Mouse (Mus musculus) spleen, postnatal 36 days (tissue): ENCODE measurements at regions not wholly inside any gene's neighbourhood (a gene's known extent, or its start where the extent isn't known, plus 50 kb on each side); places are given as distances from the start of the nearest gene placed in this dataset.

Experiments
- DNase-seq, 2 experiments: peaks; one replicate each; pipeline ENCODE4 v3.0.0; 2022; ENCODE audit warnings: low spot score in 2 of 2, mixed read lengths in 1 of 2

- no peak for DNase-seq
Observed at GRCm38 (mm10) chr2:51238131-51238931, 89.4 kb upstream of the Rnd3 start.

- no peak for DNase-seq
Observed at GRCm38 (mm10) chr2:51237451-51237850, 88.5 kb upstream of the Rnd3 start.

- DNase-seq = no peak
Observed at GRCm38 (mm10) chr2:51236852-51237251, 87.9 kb upstream of the Rnd3 start.

- no peak for DNase-seq
Observed at GRCm38 (mm10) chr2:51234427-51234826, 85.5 kb upstream of the Rnd3 start.

DNA sequence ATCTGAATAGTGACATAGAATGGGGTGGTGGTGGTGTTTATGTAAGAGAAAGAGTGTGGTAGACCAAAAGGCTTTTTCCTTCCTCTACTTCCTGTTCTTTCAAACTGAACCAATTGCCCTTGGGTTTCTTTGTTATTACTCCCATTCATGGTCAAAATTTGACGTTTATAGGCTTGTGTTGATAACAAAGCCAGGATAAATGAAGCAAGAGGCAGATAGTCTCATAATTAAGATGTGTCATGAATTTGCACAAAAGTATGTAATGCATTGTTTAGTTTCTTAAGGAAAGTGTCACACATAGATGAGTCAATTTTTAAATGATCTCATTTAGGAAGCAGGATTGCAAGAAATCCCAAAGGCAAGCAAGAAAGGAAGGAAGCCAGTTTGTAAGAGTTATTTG, 73.9 kb upstream of the Rnd3 start:
- DNase-seq = no peak

GRCm38 (mm10) chr2:51219714-51220113, 70.8 kb upstream of the Rnd3 start:
- no peak for DNase-seq

DNA sequence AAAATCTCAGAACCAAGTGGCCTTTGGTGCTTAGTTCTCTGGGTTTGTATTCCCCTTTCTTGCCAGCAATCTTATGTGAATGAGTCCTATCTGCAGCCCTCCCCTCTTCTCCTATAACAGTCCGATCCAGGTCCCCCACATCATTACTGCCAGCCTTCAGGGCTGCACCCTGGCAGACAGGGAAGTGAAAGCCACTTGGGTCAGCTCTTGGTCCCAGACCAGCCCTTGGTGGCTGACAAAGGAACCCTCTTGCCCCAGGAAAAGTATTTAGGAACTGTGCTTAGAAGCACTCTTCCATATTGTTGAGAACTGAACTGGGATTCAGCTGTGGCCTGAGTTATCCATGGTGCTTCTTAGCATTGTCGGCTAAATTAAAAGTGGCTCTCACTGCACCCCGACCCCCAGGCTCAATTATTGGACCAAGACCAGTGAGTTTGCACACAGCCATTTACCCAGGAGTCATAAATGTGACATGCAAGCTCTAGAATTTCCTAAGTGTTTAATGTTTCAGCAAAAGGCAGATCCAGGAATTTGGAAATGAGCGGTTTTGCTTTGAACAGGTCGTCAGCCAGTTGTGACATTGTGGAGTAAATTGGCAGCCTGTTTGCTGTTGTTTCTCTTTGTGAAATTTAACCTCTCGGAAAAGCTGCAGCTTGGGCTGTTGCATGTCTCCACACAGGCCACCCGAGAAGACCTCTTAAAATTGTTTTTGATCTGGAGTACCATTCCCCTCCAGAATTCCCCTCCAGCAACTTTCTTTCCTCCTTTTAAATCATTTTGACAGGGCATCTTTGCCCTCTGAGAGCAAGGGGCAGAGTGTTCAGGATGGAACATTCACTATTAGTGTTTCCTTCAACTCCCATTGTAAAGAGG, 58.5 kb upstream of the Rnd3 start:
- DNase-seq = no peak

DNA sequence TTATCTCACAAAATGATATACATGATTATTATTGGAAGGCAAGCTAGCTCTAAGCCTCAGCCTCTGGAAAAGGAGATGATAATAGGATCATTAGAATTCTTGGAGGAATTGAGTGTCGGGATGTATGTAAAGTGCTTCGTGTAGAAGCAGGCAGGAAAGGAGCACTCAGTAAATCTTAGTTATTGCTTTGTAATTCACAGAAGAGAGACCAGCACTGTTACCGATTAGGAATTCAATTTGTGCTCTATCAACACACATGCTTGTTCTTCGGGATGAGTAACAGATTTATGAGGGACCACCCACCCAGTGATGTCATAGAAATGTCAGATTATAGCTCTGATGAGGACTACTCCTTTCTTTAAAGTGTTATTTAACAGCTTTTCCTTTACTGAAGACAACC, 57.4 kb upstream of the Rnd3 start:
- no peak for DNase-seq
